Mouse (Mus musculus) heart, adult 2 months (tissue): Measurements from ENCODE around the gene CN725425. TPM values are rescaled to one million over a fixed set of nuclear protein-coding genes. Genes with fewer than 3 reads are reported as not detected.

Source experiments
- DNase-seq, 2 experiments: peaks; one replicate each; pipeline ENCODE4 v3.0.0; 2021
- H3K27ac ChIP-seq: fragments of 200-600 bp; 2 replicates; pipeline ENCODE4 v1.8.1; 2022
- H3K27me3 ChIP-seq: fragments of 200-500 bp; 2 replicates; pipeline ENCODE4 v1.6.1; 2012; ENCODE audit warnings: mild to moderate bottlenecking, low read length, inconsistent platforms, mixed read lengths; ENCODE audit not compliant: control insufficient read depth, insufficient read depth
- H3K36me3 ChIP-seq: fragments of 200-500 bp; 2 replicates; pipeline ENCODE4 v1.6.1; 2012; ENCODE audit warnings: low read length, inconsistent platforms; ENCODE audit not compliant: control insufficient read depth, insufficient read depth
- H3K4me1 ChIP-seq: fragments of 200-500 bp; 2 replicates; pipeline ENCODE4 v1.6.1; 2011; ENCODE audit warnings: low read length; ENCODE audit not compliant: control insufficient read depth, insufficient read depth
- H3K4me3 ChIP-seq: fragments of 200-600 bp; 2 replicates; pipeline ENCODE4 v1.8.1; 2022
- H3K79me2 ChIP-seq: fragments of 200-500 bp; replicated peaks from 2 replicates; pipeline ENCODE4 v1.6.1; 2012; ENCODE audit warnings: mild to moderate bottlenecking, inconsistent platforms, low read length, moderate library complexity, mixed read lengths; ENCODE audit not compliant: control insufficient read depth, insufficient read depth
- H3K9ac ChIP-seq: fragments of 200-500 bp; 2 replicates; pipeline ENCODE4 v1.6.1; 2012; ENCODE audit warnings: low read depth, mild to moderate bottlenecking, control low read depth, inconsistent platforms, low read length, mixed read lengths
- CTCF ChIP-seq: fragments of 200-600 bp; IDR thresholded peaks from 2 replicates; pipeline ENCODE4 v1.8.1; 2022; ENCODE audit warnings: antibody characterized with exemption, mild to moderate bottlenecking, moderate library complexity
- EP300 ChIP-seq: fragments of 200-500 bp; IDR thresholded peaks from 2 replicates; pipeline ENCODE4 v1.6.1; 2011; ENCODE audit warnings: low read depth, low read length, control low read depth; ENCODE audit not compliant: insufficient read depth
- POLR2A ChIP-seq: fragments of 200-500 bp; IDR thresholded peaks from 2 replicates; pipeline ENCODE4 v1.6.1; 2011; ENCODE audit warnings: mild to moderate bottlenecking, low read depth, low read length, control low read depth; ENCODE audit not compliant: insufficient read depth
- WGBS: fragments of 180-500 bp; shearing (Covaris S2); methylation state at CpG from one replicate; pipeline ENCODE4 v1.1.7; 2018; 5-methylcytosine and 5-hydroxymethylcytosine counted together
- intact Hi-C: fragments of 180-260 bp; cut with DNase I; formaldehyde crosslinking; loops from one replicate; pipeline ENCODE4 v1.15.1; 2025
- polyA plus RNA-seq: library from polyadenylated mRNA; depleted of rRNA; stranded (reverse); fragments of >200 nt; gene quantifications from 2 replicates; pipeline ENCODE4 v1.2.3, GENCODE M21; 2012
- total RNA-seq, 2 experiments: library from RNA; stranded (reverse); gene quantifications; 2 replicates each; pipeline ENCODE4 v1.2.3; 2021

CN725425 gene
- total and polyA plus RNA-seq, 3 experiments, result 0.39 to 1.0 (median 0.82) TPM

DNA sequence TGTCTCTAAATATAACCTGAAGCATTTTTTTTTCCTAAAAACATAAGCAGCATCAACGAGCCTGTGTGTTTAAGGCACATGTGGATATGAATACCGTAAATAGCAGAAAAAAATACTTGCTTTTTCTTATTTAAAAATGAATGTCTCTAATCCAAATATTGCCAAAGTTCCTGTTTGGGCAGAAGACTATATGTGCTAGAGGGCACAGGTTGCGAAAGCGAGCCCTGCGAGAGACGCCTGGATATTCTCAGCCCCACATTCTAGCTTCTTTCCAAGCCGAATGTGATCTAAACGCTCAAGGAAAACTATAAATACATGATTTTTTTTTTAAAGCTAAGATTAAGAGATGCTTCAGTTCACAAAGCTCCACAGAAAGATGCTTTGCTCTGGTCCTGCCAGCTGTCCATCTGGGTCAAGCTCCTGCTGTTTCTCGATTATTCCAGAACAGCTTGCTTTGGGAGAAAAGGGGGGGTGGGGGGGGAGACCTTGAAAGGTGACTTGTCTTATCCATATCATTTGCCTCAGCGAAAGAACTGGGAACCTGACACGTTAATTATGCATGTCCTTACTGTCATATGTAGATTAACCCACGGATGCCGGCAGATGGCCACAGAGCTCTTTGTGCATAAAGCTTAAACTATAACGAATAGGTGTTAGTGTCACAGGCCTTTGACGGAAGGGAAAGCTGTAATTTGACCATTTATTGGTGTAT, 19.2 kb upstream of the CN725425 start:
- Histone ChIP-seq H3K4me3 (no peak overlapping the region), H3K27ac (no peak overlapping the region), H3K79me2 (no peaks in the 10 kb centered on the region), H3K4me1 (no peaks in the 10 kb centered on the region), H3K27me3 (no peaks in the 10 kb centered on the region), H3K9ac (no peak overlapping the region), H3K36me3 (no peaks in the 10 kb centered on the region)
- no peak for DNase-seq
- no peak for TF ChIP-seq EP300
- no peak for TF ChIP-seq CTCF
- no peak for TF ChIP-seq POLR2A
- WGBS, result 84% methylated on average over 15 of the region's 15 CpGs
- intact Hi-C loops, result loop anchor here (10.0 kb wide), 1 partner anchor 185 kb away; no protein-coding TSS in a partner anchor

- no peaks in the 10 kb centered on the region for H3K27me3 ChIP-seq
- intact Hi-C loops, result loop anchor here (10.0 kb wide), 1 partner anchor 192 kb away; no protein-coding TSS in a partner anchor
- 58% methylated on average over 6 of the region's 6 CpGs for WGBS
- H3K27ac ChIP-seq, result peak overlapping the region; percentile 73
- TF ChIP-seq POLR2A, result no peak
- TF ChIP-seq EP300, result no peak
- no peak for TF ChIP-seq CTCF
- peaks cover 3% of the 10 kb centered on the region for H3K36me3 ChIP-seq
- H3K9ac ChIP-seq, result no peak overlapping the region
- DNase-seq, result peak in 1 of 2 experiments; percentile 17
- H3K4me1 ChIP-seq, result no peaks in the 10 kb centered on the region; the same call in none of the 2 replicates
- H3K79me2 ChIP-seq, result no peaks in the 10 kb centered on the region
- peak overlapping the region; percentile 31 for H3K4me3 ChIP-seq
Measured at GRCm38 (mm10) chr15:91186358-91186757, 12.9 kb upstream of the CN725425 start.

DNA sequence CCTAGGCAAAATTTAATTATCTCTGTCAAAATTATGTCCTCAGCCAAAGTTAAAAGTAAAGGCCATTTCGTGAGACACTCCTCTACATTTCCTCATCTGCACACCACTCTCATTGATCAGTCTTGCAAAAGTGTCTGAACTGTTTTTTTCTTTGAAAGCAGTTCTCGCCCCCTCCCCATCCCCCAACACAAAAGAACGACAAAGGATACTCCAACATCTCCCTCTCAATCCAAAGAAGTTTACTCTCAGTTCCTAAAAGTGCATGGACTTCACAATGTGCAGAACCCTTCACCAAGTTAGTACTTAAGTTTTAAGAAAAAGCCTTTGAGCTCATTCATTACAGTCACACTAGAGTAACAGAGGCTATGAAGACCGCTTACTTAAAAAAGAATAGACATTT, 9.3 kb upstream of the CN725425 start:
- H3K9ac ChIP-seq, result no peak overlapping the region
- H3K79me2 ChIP-seq, result no peaks in the 10 kb centered on the region
- H3K27me3 ChIP-seq, result no peaks in the 10 kb centered on the region
- no peak for DNase-seq
- peak overlapping the region; percentile 11; the same call in 1 of the 2 replicates for H3K4me3 ChIP-seq
- H3K4me1 ChIP-seq, result no peaks in the 10 kb centered on the region; the same call in none of the 2 replicates
- 60% methylated on average over 4 of the region's 4 CpGs for WGBS
- TF ChIP-seq EP300, result no peak
- TF ChIP-seq CTCF, result no peak
- TF ChIP-seq POLR2A, result no peak
- no peak overlapping the region for H3K27ac ChIP-seq
- H3K36me3 ChIP-seq, result peaks cover 3% of the 10 kb centered on the region
- intact Hi-C loops, result no loop called here

DNA sequence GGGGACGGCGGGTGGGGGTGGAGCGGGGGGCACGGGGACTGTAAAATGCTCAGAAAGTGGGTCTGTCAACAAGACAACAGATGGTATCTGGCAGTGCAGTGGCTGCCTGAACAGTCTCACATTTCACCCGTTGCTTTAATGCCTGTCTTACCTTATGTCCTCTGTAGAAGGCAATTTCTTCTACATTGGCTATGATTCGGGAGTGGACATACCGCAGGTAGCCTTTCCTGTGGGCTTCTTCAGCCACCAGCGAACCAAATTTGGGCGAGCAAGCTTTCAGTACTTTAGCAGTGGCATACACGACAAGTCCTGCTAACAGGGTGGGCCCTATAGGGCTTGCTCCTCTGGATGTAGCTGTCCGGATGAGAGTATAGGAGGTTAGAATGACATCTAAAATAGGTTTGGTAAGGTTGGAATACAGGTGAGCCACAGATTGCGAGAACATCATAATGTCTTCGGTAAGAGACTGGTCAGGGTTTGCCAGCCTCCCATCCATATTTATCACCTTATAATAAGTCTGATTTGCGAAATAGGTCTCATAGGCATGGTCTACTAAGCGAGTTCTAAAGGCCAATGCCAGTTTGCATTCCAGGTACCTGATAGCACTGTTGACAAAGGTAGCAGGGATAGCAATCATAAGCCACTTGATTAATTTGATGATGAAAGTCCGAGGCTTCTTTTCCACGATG, 8.6 kb upstream of the CN725425 start:
- Histone ChIP-seq H3K9ac (peak overlapping the region; percentile 66), H3K36me3 (peaks cover 3% of the 10 kb centered on the region), H3K4me1 (no peaks in the 10 kb centered on the region; the same call in none of the 2 replicates), H3K79me2 (no peaks in the 10 kb centered on the region), H3K27ac (peak overlapping the region; percentile 83), H3K4me3 (peak overlapping the region; percentile 62), H3K27me3 (no peaks in the 10 kb centered on the region)
- 64% methylated on average over 17 of the region's 17 CpGs for WGBS
- intact Hi-C loops, result no loop called here
- TF ChIP-seq EP300 (no peak), POLR2A (no peak), CTCF (no peak)
- no peak for DNase-seq

- H3K27ac ChIP-seq, result peak within 1 kb of the TSS; percentile 83
- TF ChIP-seq POLR2A (peak; percentile 39), CTCF (no peak), EP300 (no peak)
- WGBS, result under 1% methylated on average over 22 of the region's 22 CpGs
- no peaks in the 10 kb centered on the region for H3K27me3 ChIP-seq
- H3K36me3 ChIP-seq, result peaks cover 3% of the 10 kb centered on the region
- H3K79me2 ChIP-seq, result no peaks in the 10 kb centered on the region
- no peaks in the 10 kb centered on the region; the same call in none of the 2 replicates for H3K4me1 ChIP-seq
- intact Hi-C loops, result no loop called here
- H3K4me3 ChIP-seq, result peak within 1 kb of the TSS; percentile 62
- peak; percentile 80 to 84 for DNase-seq
- H3K9ac ChIP-seq, result peak within 1 kb of the TSS; percentile 66
Measured at GRCm38 (mm10) chr15:91191412-91192222, 7.7 kb upstream of the CN725425 start, which contains the start of gene Abcd2. Gene Abcd2, minus strand, starts transcription at chr15:91191799.
